Mouse (Mus musculus) frontal cortex, postnatal 14 days (tissue): ENCODE measurements at regions not wholly inside any gene's neighbourhood (a gene's known extent, or its start where the extent isn't known, plus 50 kb on each side); places are given as distances from the start of the nearest gene placed in this dataset.

Experiments used
- DNase-seq, 2 experiments: peaks; one replicate each; pipeline ENCODE4 v3.0.0; 2022; ENCODE audit warnings: low spot score in 2 of 2

DNA sequence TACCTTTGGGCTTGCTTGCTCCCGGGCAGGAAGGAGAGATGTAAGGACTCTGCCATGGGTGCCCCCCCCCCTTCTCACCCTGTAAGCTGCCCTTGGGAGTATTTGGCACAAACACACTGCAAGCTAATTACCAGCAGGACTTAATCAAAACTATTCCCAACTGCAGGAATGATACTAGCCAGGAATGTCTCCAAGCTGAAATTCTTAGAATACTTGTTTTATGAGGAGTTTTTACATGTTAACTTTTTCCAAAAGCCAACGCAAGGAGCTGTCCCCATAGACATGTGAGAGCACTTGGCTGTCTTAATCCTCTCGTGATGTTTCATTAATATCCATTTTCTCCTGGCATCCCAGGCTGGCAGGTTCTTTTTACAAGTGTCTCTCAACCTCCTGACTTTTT, 155.6 kb upstream of the Irx6 start:
- no peak for DNase-seq

DNA sequence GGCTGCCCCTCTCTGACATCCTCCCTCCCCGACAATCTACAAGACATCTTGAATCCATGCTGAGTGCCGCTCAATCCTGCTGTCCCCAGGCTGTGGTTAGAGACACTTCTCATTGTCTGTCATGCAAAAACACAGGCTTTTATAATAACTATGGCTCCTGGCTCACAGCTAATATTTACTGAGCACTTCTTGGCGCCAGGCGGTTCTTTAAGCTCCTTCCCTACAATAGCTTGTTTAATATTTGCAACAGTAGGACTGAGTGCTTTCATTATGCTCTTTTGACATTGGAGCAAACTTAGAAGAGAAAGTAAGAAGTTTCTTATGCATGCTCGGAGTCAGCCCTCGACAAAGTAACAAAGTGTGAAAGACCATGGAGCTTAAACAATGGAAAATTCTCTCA, 151.6 kb upstream of the Irx6 start:
- no peak for DNase-seq

GRCm38 (mm10) chr8:92529756-92530155, 144.3 kb upstream of the Irx6 start:
- DNase-seq: no peak

GRCm38 (mm10) chr8:92540636-92541035, 133.5 kb upstream of the Irx6 start:
- no peak for DNase-seq

DNA sequence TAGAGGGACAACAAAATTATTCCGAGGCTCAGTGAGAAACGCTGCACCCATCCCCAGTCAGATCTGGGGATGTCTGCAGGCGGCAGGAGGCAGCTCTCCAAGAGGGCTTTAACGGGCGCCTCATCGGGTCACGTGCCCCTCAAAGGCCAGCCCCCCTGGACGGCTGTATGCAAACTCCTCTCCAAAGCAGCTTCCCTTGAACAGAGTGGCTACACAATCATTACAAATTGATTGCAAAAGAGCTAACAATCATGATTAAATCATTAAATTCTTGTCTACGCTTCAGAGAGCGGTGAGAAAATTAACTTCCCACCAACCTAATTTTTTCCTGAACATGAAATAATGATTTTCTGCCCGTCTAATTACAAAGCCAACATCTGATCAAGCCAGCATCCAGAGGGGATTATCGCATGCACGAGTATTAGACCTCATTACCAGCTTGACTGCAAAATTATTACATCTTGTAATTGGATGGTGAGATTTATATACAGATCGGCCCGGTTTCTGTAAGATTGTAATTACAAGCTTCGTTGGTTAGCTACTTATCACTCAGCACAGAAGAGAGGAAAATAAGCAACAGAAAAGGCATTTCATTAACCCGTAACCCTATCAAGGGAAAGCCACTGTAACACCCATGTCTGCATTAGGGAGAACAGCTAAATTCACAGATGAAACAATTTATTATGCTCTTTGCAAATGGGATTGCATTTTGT, 128.6 kb upstream of the Irx6 start:
- no peak for DNase-seq

GRCm38 (mm10) chr8:92555140-92555539, 118.9 kb upstream of the Irx6 start:
- DNase-seq: no peak

- DNase-seq: no peak
These were observed 118.5 kb upstream of the Irx6 start for GRCm38 (mm10) chr8:92555631-92556030.

- no peak for DNase-seq
These were observed 111.6 kb upstream of the Irx6 start for GRCm38 (mm10) chr8:92562471-92562870.

DNA sequence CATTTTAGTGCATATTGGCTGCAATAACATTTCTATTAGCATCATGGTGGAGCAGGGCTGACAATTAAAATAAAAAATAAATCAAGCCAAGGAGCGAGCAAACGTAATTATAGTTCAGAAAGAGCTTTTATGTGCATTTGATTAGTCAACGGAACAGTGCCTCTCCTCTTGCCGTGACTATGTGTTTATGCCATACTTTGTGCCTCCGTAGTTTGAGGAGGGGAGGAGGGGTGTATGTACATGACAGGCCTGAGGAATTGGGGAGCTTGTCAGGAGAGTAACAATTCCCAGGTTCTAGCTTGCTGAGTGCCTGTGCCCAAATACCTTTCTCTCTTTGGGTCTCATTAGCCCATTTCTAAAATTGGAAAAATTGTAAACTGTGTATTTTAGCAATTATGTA, 111.1 kb upstream of the Irx6 start:
- no peak for DNase-seq

- no peak for DNase-seq
These were observed 104.4 kb upstream of the Irx6 start for GRCm38 (mm10) chr8:92569650-92570049.

GRCm38 (mm10) chr8:92579446-92579845, 94.6 kb upstream of the Irx6 start:
- no peak for DNase-seq

- no peak for DNase-seq
These were observed 93.0 kb upstream of the Irx6 start for GRCm38 (mm10) chr8:92581051-92581450.

DNA sequence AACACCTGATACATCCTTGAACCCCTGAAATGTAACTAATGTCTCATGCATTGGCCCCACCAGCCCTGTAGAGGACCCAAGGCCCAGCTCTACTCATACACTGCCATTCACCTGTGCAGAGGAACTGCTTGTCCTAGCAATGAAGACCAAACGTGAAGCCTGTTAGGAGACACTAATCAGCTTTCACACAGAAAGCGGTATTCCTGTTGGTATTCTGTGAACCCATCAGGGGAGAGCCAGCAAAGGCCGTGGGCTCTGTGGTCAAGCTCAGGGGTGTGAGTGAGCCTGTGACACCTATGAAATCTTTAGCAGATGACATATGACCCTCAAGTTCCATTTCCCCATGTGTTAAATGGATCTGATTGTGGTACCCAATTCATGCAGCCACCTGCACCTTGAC, 73.3 kb upstream of the Irx6 start:
- DNase-seq: no peak

DNA sequence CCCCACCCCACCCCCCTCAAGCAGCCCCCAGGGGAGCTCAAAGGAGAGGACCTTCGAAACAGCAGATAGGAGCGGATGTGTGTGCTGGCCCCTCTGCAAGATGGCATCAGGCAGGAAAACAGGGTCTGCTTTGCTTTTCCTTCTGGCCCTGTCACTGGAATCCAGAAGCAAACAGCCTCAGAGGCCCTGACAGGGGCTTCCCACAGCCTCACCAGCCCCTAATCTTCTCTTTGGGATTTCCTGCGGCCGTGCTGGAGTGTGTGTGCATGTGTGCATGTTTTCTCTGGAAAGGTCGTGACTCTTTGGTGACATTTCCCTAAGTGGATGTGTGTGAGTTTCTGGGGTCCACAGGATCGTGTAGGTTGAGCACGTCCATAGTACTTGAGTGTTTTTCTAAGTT, 71.1 kb upstream of the Irx6 start:
- no peak for DNase-seq

DNA sequence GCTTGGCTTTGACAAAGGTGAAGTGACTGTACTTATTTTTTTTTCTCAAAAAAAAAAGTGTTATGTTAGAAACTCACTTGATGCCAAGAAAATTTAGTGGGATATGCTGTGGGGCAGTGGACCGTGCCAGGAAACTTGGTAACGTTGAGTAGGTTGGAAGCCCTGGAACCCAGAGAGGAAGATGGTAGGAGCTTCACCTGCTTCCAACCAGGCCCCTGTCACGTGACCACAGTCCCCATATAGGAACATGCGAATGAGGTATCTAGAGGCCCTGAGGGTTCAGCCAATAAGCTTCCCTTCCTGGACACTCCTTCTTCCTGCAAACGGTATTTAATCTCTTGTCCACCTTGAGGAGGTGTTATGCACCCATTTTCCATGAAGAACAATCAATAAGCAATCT, 68.5 kb upstream of the Irx6 start:
- no peak for DNase-seq

- no peak for DNase-seq
These were observed 66.5 kb upstream of the Irx6 start for GRCm38 (mm10) chr8:92607604-92608003.

DNA sequence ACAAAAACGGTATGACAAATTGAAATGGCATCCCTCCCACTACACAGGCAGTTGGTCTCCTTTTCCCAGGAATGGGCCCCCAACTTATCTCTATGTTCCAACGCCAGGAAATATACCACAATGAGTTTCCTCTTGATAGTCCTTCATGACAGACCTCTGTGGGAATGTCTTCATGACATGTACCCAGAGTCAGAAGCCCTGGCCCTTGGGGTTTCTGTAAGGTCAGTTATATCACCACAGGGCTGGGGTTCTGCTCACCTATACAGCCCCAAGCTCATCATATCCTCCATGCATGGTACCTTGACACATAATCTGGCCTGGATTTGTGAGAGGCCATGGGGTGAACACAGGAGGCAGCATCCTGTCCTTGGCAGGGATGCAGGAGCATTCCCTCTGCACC, 64.2 kb upstream of the Irx6 start:
- no peak for DNase-seq

GRCm38 (mm10) chr8:92610487-92611059, 63.5 kb upstream of the Irx6 start:
- no peak for DNase-seq

DNA sequence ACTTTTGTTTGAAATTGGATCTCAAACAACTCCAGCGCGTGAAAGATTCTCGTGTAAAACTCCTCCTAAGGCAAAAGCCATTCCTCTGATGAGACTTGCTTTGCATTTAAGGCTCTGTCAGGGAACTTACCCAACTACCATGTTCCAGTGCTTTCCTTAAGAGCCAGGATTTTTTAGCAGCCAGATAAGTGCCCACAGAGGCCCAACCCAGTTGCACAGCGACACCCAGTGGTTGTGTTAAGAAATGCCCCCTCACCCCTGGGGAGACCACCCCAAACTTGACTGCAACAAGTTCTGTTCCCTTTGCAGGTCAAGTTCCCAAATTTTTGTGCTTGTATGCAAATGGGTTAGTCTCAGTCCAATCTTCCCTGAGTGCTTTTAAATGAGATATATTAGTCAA, 60.6 kb upstream of the Irx6 start:
- no peak for DNase-seq

DNA sequence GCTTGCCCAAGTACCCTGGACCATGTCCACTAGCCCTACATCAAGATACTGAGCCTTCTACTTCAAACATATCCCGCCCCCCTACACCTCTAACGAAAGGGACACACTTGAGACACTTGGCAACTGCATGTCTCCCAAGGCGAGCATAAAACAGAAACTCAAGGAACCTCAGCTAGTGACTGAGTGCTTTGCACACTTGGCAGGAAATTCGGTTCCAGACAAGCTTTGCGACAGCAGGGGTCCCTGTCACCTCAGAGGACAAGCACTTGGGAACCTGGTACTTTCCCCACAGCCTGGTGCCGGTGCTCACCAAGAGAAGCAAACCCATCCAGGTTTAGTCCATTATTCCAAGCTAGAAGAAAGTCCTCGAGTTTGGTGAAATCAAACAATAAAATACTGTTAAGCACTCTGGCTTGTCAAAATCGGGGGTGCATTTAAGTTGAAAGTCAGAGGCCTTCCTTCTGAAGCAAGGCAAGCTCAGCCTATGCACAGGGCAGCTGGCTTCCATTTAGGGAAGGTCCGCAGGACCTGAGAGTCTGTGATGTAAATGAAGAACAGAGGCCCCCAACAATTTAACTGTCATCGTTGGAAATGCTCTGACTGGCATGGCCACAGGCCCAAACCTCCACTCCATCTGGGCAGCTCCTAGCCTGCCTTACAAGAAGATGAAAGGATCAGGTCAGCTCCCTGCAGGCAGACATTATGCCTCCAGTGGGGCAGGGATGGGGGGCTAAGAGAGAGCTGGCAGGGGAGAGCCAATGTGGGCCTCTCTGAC, 57.6 kb upstream of the Irx6 start:
- no peak for DNase-seq

DNA sequence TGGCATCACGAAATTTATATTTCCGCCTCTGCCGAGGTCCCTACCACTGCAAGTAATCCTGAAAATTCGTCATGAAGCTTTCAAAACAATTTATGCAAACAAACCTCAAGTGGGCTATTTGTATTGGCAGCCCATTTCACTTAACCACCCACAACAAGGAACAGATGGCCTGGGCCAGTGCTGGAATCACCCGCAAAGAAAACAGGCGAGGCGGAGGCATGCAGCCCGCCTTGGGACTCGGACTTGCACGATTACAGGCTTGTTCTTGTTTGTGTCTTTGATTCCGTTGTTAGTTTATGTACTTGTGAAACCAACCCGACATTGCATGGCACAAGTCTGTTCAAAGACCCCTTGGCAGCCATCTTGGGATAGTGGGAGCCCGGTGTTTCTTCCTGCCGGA, 55.8 kb upstream of the Irx6 start:
- DNase-seq: no peak
